Mouse (Mus musculus) heart, embryonic 13.5 days (tissue): ENCODE measurements around the gene Sort1. TPM values are rescaled to one million over a fixed set of nuclear protein-coding genes. Genes with fewer than 3 reads are reported as not detected.
A peak's percentile ranks its signal among the peaks of the same experiment; 100 is the strongest.

Experiments
- ATAC-seq: fragments of 200-750 bp; cut with Nextera tagmentation; 2 replicates; pipeline ENCODE4 v1.8.0; 2017; ENCODE audit warnings: moderate TSS enrichment; ENCODE audit not compliant: insufficient number of reproducible peaks, low FRiP score, low TSS enrichment; ENCODE audit errors: extremely low read depth
- H3K27ac ChIP-seq: fragments of 300-500 bp; sonication (generic); replicated peaks from 2 replicates; pipeline ENCODE4 v1.5.1; 2015; ENCODE audit warnings: moderate library complexity, mild to moderate bottlenecking, inconsistent platforms
- H3K27me3 ChIP-seq: fragments of 300-500 bp; sonication (generic); replicated peaks from 2 replicates; pipeline ENCODE4 v1.6.1; 2015; ENCODE audit warnings: mild to moderate bottlenecking, inconsistent platforms
- H3K36me3 ChIP-seq: fragments of 300-500 bp; sonication (generic); 2 replicates; pipeline ENCODE4 v1.6.1; 2015; ENCODE audit warnings: mild to moderate bottlenecking, inconsistent platforms
- H3K4me1 ChIP-seq: fragments of 300-500 bp; sonication (generic); 2 replicates; pipeline ENCODE4 v1.6.1; 2015; ENCODE audit warnings: inconsistent platforms
- H3K4me2 ChIP-seq: fragments of 300-500 bp; sonication (generic); 2 replicates; pipeline ENCODE4 v1.6.1; 2015; ENCODE audit warnings: inconsistent platforms, mild to moderate bottlenecking, moderate library complexity
- H3K4me3 ChIP-seq: fragments of 300-500 bp; sonication (generic); 2 replicates; pipeline ENCODE4 v1.5.1; 2015; ENCODE audit warnings: moderate library complexity, mild to moderate bottlenecking, inconsistent platforms
- H3K9ac ChIP-seq: fragments of 300-500 bp; sonication (generic); 2 replicates; pipeline ENCODE4 v1.6.1; 2015; ENCODE audit warnings: inconsistent platforms, mild to moderate bottlenecking, moderate library complexity
- H3K9me3 ChIP-seq: fragments of 300-500 bp; sonication (generic); 2 replicates; pipeline ENCODE4 v1.6.1; 2016; ENCODE audit warnings: inconsistent platforms
- WGBS: fragments of 180-500 bp; shearing (Covaris S2); methylation state at CpG from one replicate; pipeline ENCODE4 v1.1.7; 2015; ENCODE audit warnings: mixed read lengths; 5-methylcytosine and 5-hydroxymethylcytosine counted together
- polyA plus RNA-seq: library from polyadenylated mRNA; unstranded; fragments of >200 nt; fragmentation: Nextera tagmentation; extraction: Ambion mirVana; gene quantifications from 2 replicates; pipeline ENCODE4 v1.2.1, GENCODE M21; 2015

Gene Sort1
- polyA plus RNA-seq, 1 experiment from 2014 or later = 8.9 TPM

- 74% methylated on average over 5 of the region's 5 CpGs for WGBS
- Histone ChIP-seq H3K36me3 (no peaks in the 10 kb centered on the region), H3K9ac (no peak overlapping the region), H3K4me3 (no peak overlapping the region), H3K27me3 (no peaks in the 10 kb centered on the region), H3K9me3 (no peaks in the 10 kb centered on the region), H3K4me1 (peaks cover 56% of the 10 kb centered on the region), H3K27ac (no peak overlapping the region), H3K4me2 (no peak overlapping the region)
- ATAC-seq = no peak
Observed at GRCm38 (mm10) chr3:108368721-108369120, 84.8 kb downstream of the Sort1 start.

- no peak for ATAC-seq
- no peak overlapping the region for H3K4me3 ChIP-seq
- WGBS = 20% methylated on average over 3 of the region's 3 CpGs
- H3K9me3 ChIP-seq = no peaks in the 10 kb centered on the region
- no peak overlapping the region for H3K4me2 ChIP-seq
- H3K36me3 ChIP-seq = no peaks in the 10 kb centered on the region
- no peak overlapping the region for H3K9ac ChIP-seq
- no peaks in the 10 kb centered on the region; the same call in 1 of the 2 replicates for H3K27me3 ChIP-seq
- peaks cover 33% of the 10 kb centered on the region for H3K4me1 ChIP-seq
- H3K27ac ChIP-seq = peak overlapping the region; percentile 25; the same call in 1 of the 2 replicates
Observed at GRCm38 (mm10) chr3:108372274-108372673, 88.4 kb downstream of the Sort1 start.

GRCm38 (mm10) chr3:108372691-108373090, 88.8 kb downstream of the Sort1 start:
- no peak for ATAC-seq

GRCm38 (mm10) chr3:108378875-108379663, 95.2 kb downstream of the Sort1 start:
- Histone ChIP-seq H3K4me1 (peaks cover 44% of the 10 kb centered on the region), H3K4me2 (no peak overlapping the region), H3K9ac (no peak overlapping the region), H3K9me3 (no peaks in the 10 kb centered on the region), H3K36me3 (no peaks in the 10 kb centered on the region), H3K4me3 (no peak overlapping the region), H3K27ac (peak overlapping the region; percentile 28; the same call in 1 of the 2 replicates), H3K27me3 (no peaks in the 10 kb centered on the region; the same call in 1 of the 2 replicates)
- ATAC-seq = no peak
- WGBS = 56% methylated on average over 7 of the region's 7 CpGs

More at GRCm38 (mm10) chr3:108372691-108373090, 88.8 kb downstream of the Sort1 start:
- Histone ChIP-seq H3K9me3 (no peaks in the 10 kb centered on the region), H3K4me3 (no peak overlapping the region), H3K4me2 (no peak overlapping the region), H3K4me1 (peaks cover 33% of the 10 kb centered on the region), H3K36me3 (no peaks in the 10 kb centered on the region), H3K27ac (peak overlapping the region; percentile 25; the same call in 1 of the 2 replicates), H3K27me3 (no peaks in the 10 kb centered on the region; the same call in 1 of the 2 replicates), H3K9ac (no peak overlapping the region)
- WGBS = 29% methylated on average over 3 of the region's 3 CpGs

DNA sequence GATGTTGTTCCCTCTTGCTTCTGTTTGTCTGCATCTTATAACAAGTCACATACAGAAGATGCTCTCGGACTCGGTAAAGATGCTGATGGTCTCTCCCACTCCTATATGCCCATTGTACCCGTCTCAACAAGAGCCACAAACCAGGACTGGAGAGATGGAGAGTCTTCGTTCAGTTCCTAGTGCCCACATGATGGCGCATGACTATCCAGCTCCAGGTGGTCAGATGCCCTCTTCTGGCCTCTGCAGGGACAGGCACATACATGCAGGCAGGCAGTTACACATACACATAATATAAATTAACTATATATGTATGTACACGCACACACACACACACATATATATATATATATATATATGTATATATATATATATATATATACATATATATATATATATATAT, 96.8 kb downstream of the Sort1 start:
- Histone ChIP-seq H3K4me2 (no peak overlapping the region), H3K9ac (no peak overlapping the region), H3K27me3 (no peaks in the 10 kb centered on the region), H3K4me3 (no peak overlapping the region), H3K27ac (no peak overlapping the region), H3K4me1 (peaks cover 55% of the 10 kb centered on the region), H3K36me3 (peaks cover 3% of the 10 kb centered on the region; the same call in 1 of the 2 replicates), H3K9me3 (no peaks in the 10 kb centered on the region)
- no peak for ATAC-seq
- 86% methylated on average over 6 of the region's 6 CpGs for WGBS

DNA sequence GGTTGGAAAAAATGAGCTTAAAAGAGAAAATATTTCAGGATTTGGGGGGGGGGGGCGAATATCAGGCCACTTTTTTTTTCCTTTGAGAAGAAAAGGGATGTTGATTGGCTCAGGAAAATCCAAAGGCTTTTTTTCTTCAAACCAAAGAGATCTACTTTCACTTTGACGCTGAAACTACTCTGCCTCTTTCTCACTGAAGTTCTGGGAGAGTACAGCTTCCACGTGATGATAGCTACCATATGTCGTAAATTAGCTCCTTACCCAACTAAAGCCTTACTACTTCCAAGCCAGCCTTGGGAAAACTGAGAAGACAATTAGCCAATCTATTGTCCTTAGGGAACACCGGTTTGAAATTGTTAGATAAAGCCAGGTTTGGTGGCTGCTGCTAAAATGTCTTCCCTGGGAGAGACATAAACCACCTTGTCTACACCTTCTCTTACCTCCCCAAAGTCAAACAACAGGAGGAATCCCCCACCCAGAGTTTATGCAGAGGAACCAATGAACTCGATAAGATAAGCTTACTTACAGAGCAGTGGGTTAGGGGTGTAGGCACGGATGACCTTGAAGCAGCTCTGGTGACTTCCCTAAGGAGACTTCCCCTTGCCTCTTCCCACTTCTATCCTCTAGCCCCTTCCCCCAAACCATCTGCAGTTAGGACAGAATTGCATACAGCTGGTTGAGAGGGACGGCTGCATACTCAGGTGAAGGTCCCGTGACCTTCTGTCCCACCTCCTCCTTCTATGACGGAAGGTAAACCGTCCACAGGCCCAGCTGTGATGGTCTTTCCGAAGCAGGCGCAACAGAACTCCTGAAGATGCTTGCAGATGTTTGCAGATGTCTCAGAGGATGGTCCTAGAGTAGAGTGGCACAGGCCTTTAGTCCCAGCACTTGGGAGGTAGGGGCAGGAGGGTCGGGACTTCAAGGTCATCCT, 98.3 kb downstream of the Sort1 start:
- Histone ChIP-seq H3K27me3 (no peaks in the 10 kb centered on the region), H3K4me1 (peaks cover 55% of the 10 kb centered on the region), H3K4me2 (peak overlapping the region; percentile 81), H3K4me3 (peak overlapping the region; percentile 77), H3K9me3 (no peaks in the 10 kb centered on the region), H3K27ac (peak overlapping the region; percentile 69; the same call in 1 of the 2 replicates), H3K9ac (peak overlapping the region; percentile 77), H3K36me3 (peaks cover 17% of the 10 kb centered on the region)
- no peak for ATAC-seq
- WGBS = 45% methylated on average over 14 of the region's 14 CpGs

DNA sequence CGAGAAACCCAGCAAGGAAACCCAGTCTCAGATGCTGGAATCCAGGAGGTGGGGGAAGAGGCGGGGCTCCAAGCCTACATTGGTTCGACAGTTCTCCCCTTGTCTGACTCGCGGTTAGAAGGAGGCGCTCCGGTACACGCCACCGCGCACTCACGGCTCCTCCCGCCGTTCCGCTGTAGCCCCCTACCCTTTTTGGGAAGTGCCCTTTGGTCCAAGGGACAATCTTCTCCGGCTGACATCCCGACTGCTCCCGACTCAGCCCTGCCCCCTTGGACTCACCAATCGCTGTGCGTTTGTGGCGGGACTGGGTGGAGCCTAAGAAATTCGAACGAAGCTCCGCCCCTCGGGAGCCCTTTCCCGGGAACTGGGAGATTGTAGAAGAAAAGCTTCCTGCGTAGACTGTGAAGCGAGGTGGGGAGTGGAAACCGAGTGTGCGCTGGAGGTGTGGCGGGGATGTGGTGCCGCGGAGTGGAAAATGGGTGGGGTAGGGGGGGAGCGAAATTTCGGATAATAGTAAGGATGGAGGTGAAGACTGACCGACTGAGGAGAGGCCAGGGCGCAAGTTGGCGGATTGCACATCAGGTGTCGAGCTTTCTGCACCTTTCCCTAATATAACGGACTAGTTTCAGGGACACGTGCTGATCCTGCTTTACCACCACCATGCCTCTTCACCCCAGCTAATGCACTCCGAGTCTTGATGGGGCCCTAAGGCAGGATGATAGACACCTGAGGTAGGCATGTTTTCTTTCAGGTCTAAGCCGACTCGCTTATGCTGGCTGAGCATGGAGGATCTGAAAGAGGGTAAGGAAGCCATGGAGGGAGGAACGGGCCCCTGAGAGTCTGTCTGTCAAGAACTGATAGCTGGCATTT, 99.8 kb downstream of the Sort1 start, which contains the start of gene Psrc1:
Gene Psrc1, plus strand, starts transcription at position 355 of the 870 bp plus-strand sequence.
- peak within 1 kb of the TSS; percentile 69 for H3K27ac ChIP-seq
- peak within 1 kb of the TSS; percentile 81 for H3K4me2 ChIP-seq
- no peaks in the 10 kb centered on the region for H3K27me3 ChIP-seq
- H3K9me3 ChIP-seq = no peaks in the 10 kb centered on the region
- peak within 1 kb of the TSS; percentile 77 for H3K4me3 ChIP-seq
- peak within 1 kb of the TSS; percentile 77 for H3K9ac ChIP-seq
- whole genome bisulfite sequencing = 1% methylated on average over 44 of the region's 44 CpGs
- ATAC-seq = peak; percentile 74
- peaks cover 53% of the 10 kb centered on the region for H3K4me1 ChIP-seq
- peaks cover 23% of the 10 kb centered on the region for H3K36me3 ChIP-seq

GRCm38 (mm10) chr3:108384425-108384824, 100.5 kb downstream of the Sort1 start:
- peak overlapping the region; percentile 77 for H3K4me3 ChIP-seq
- peak overlapping the region; percentile 77 for H3K9ac ChIP-seq
- H3K4me1 ChIP-seq = peaks cover 50% of the 10 kb centered on the region
- no peak overlapping the region for H3K27ac ChIP-seq
- 42% methylated on average over 2 of the region's 2 CpGs for WGBS
- H3K4me2 ChIP-seq = peak overlapping the region; percentile 81
- no peaks in the 10 kb centered on the region for H3K27me3 ChIP-seq
- H3K36me3 ChIP-seq = peaks cover 23% of the 10 kb centered on the region
- H3K9me3 ChIP-seq = no peaks in the 10 kb centered on the region
- no peak for ATAC-seq

DNA sequence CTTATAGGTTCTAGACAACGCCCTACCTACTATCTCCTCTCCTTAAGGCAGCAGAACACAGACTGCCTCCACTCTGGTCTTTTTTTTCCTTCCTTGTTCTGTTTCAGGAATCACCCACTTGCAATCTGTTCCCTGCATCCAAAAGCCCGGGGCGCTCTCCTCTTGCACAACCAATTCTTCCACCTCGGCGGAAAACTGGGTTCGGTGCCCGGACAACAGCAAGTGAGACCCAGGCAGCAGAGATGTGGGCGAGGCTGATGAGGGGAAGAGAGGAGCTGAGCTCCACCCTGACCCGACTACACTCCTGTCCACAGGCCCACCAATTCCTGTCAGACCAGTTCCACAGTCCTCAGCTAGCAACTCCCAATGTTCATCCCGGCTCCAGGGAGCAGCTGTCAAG, 102.3 kb downstream of the Sort1 start:
- Histone ChIP-seq H3K4me2 (no peak overlapping the region), H3K4me3 (no peak overlapping the region), H3K9ac (no peak overlapping the region), H3K4me1 (peaks cover 45% of the 10 kb centered on the region), H3K9me3 (no peaks in the 10 kb centered on the region), H3K27ac (no peak overlapping the region), H3K27me3 (no peaks in the 10 kb centered on the region), H3K36me3 (peaks cover 23% of the 10 kb centered on the region)
- no peak for ATAC-seq
- WGBS = 90% methylated on average over 10 of the region's 10 CpGs

GRCm38 (mm10) chr3:108389111-108389545, 105.2 kb downstream of the Sort1 start:
- H3K27me3 ChIP-seq = peaks cover 7% of the 10 kb centered on the region
- peak overlapping the region; percentile 65 for H3K9ac ChIP-seq
- peak overlapping the region; percentile 17; the same call in 1 of the 2 replicates for H3K4me3 ChIP-seq
- peak overlapping the region; percentile 57; the same call in 1 of the 2 replicates for H3K27ac ChIP-seq
- peak; percentile 61; the same call in 1 of the 2 replicates for ATAC-seq
- no peaks in the 10 kb centered on the region for H3K9me3 ChIP-seq
- H3K4me1 ChIP-seq = peaks cover 33% of the 10 kb centered on the region
- H3K36me3 ChIP-seq = peaks cover 23% of the 10 kb centered on the region
- WGBS = 2% methylated on average over 5 of the region's 5 CpGs
- H3K4me2 ChIP-seq = peak overlapping the region; percentile 54
